Mouse (Mus musculus) E14TG2a.4 (cell line): Measurements from ENCODE around the gene Syvn1.

ENCODE experiments used
- CTCF ChIP-seq: conservative IDR thresholded peaks from 2 replicates; pipeline ENCODE4 v1.5.1; 2014; ENCODE audit warnings: low read length
- NANOG ChIP-seq: IDR thresholded peaks from 2 replicates; pipeline ENCODE4 v1.6.1; 2014; ENCODE audit warnings: borderline replicate concordance, low read length, mixed read lengths
- POU5F1 ChIP-seq: IDR thresholded peaks from 2 replicates; pipeline ENCODE4 v1.6.1; 2014; ENCODE audit warnings: low read length, borderline replicate concordance

GRCm38 (mm10) chr19:6088841-6089240 lies 42.5 kb downstream of the Syvn1 start:
- TF ChIP-seq CTCF (no peak), NANOG (no peak), POU5F1 (no peak)
